Mouse (Mus musculus) T-helper 2 cell (primary cell): Measurements from ENCODE around the gene Numb.
"Not testable (repeated sequence)": the region's sequence is repeated elsewhere in the genome, so short reads cannot be mapped to it uniquely, and the experiment has no call there.

Experiments
- in situ Hi-C: fragments of 300-600 bp; cut with MboI, MseI; formaldehyde crosslinking; loops from one replicate; pipeline ENCODE4 v1.15.1; 2025; ENCODE audit warnings: high pct_unique_total_duplicates

Gene Numb

DNA sequence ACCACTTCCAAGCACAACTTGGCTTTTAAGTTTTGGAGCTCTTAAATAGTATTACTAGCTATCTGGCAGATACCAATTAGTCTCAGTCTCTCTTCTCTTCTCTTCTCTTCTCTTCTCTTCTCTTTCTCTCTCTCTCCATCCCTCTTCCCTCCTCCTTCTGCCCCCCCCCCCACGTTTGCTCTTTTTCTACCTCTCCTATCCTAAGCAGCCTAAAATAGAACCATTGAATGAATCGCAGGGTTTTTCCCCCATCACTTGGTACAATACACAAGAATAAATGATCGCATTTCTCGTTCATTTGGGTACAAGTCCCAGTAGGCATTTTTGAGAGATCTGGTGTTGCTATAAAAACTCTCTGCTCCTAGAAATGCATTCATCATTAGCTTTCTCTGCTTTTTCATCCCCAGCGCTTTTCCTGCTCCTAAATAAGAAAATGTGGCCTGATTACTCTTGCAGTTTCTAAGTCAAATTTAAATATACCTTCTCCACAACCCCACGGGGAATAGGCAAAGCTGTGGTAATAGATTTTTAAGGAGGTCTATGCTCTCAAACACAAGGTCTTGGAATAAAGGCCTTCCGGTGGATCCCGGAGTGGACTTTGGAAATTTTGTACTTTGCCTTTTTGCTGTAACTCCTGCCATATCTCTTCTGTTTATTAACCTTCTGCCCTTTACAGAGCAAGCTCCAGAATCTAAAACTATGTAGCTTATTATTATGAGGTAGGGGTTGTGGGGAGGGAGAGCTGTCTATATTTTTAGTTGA, 1.2 kb upstream of the Numb start:
- in situ Hi-C loops, result no loop called here

DNA sequence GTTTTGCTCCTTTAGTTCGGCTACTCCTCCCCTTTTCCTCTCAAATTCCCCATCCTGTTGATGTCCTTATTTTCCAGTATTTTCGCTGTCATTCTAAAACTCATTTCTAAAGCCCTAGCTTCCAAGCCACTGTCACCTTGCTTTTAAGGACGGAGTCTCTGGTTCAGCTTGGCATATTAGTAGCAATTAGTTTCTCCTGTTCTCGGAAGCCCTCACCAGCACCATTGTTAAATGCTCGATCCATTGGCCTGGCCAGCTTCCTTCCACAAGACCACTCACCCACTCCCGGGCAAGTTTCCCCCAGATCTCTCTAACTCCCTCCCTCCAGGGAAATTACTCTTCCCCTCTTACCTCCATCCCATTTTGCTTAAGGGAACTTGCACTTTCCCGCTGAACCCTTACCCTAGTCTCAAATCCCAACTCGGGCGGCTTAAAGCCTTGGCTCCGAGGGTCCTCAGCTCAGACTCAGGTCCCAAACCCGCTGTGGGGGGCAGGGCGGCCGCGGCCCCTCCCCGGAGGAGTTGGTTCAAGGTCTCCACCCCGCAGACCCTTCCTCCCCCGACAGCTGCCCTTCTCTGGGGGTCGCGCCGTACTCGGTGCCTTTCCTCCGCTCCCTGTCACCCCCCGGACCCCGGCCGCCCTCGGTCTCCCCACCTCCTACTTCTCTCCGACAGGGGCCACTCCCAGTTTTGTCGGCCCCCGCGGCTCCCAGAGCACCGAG, 853 bp downstream of the Numb start:
- in situ Hi-C loops, result no loop called here

- in situ Hi-C loops, result no loop called here
Measured at GRCm38 (mm10) chr12:83916884-83917283, 4.8 kb downstream of the Numb start.

DNA sequence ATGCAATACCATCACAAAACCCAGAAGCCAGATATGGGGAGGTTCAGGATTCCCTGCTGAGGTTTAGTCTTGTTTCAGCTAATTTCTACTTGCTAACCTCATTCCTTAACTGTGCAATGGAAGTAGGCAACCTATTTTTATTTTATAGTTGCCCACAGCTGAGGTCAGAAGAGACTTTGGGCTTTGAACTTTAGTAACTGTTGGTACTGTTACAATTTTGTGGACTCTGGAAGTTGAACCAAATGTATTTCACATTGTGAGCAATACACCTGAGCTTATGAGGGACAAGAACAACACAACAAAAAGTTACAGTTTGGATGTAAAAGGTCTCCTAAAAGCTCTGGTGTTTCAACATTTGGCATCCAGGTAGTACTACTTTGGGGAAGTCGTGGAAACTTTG, 6.9 kb downstream of the Numb start:
- in situ Hi-C loops, result no loop called here

- in situ Hi-C loops, result no loop called here
Measured at GRCm38 (mm10) chr12:83914202-83914740, 7.5 kb downstream of the Numb start.

GRCm38 (mm10) chr12:83910451-83910850, 11.3 kb downstream of the Numb start:
- in situ Hi-C loops, result no loop called here

DNA sequence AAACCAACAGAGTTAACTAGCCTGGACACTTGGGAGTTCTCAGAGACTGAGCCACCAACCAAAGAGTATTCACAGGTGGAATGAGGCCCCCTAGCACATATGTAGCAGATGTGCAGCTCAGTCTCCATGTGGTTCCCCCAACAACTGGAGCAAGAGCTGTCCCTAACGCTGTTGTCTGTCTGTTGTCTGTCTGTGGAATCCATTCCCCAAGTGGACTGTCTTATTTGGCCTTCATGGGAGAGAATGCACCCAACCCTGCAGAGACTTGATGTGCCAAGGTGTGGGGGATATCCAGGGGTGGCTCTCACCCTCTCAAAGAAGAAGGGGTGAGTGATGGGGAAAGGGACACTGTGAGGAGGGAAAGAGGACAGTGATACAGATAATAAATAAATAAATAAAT, 28.8 kb downstream of the Numb start:
- in situ Hi-C loops, result no loop called here

DNA sequence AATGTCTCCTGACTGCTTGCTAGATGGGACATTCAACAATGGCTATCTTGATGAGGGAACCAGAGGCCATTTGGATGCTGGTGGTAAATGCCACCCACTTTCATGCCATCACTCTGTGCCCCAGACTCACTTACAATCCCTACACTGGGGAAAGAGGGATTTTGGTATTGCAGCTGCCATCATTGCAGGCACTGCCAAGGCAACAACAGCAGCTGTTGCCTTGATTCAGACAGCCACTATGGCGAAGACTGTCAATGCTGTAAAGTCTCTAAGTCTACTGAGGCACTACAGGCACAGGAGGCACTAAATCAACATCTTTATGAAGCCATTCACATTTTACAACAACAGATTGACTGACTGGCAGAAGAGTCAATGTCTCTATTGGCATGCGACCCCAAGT, 30.5 kb downstream of the Numb start:
- in situ Hi-C loops, result no loop called here

- in situ Hi-C loops, result no loop called here
Measured at GRCm38 (mm10) chr12:83889128-83889527, 32.6 kb downstream of the Numb start.

DNA sequence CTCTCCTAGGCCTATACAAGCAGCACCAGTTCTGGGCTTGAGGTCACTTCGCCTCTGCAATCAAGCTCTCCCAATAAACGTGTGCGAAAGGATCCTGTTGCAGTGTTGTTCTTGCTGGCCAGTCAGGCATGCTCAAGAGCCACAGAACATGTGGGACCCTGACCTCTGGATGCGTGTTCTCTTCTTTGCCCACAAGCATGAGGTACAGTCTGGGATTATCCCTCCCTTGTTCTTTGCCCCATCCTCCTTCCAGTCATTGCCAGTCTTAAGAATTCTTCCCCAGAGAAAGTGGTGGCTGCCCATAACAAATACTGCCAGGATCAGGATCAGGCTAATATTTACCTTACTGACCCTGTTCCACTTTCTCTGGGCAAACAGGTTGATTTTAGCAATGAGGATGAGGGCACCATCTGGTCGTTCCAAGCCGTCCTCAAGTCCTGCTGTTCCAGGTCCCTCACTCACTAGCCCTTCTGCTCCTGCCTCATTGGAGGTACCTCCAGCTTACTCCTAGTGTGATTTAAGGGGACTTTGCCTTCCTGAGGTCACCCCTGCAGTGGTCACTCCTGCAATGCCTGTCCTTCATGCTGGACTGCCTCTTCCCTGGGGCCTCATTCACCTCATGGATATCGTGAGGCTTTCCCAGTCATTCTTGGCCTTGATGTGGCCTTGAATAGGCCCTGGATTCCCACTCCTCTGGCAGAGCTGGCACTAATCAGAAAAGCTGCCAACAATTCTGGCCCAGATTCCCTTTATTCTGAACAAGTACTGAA, 36.0 kb downstream of the Numb start:
- in situ Hi-C loops, result no loop called here

DNA sequence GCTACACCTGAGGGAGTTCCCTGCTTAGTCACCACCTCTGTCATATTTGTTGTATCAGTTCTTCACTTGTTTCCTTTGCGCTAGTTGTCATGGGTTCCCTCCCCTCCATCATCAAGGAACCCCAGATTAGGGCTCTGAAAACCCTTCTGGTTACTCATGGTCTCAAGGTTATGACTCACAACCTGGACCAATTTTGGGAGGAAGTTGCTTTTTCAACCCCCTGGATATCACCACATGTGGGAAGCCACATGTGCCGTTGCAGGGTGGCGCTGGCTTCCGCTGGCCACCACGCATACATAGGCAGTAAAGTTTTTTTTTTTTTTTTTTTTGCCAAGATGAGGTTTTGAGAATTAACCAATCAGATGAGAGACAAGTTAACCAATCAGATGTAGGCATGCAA, 36.7 kb downstream of the Numb start:
- in situ Hi-C loops, result not testable (repeated sequence)

- in situ Hi-C loops, result no loop called here
Measured at GRCm38 (mm10) chr12:83882503-83882902, 39.2 kb downstream of the Numb start.

DNA sequence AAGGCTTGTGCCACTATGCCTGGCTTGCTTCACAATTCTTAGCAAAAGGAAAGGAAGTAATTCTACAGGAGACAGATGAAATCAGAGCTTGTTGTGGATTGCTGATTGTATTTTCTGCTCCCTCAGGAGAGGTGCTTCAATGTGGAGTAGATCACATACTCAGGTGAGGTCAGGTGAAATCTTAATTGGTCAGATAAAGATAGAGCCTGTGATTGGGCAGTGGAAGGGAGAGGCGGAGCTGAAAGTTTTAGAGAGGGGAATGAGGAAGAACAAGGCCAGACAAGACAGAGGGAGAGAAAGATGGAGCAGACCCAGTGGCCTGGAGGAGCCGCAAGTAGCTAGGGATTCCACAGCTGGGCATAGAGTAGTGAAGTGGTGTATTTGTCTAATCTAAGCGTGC, 39.6 kb downstream of the Numb start:
- in situ Hi-C loops, result no loop called here

GRCm38 (mm10) chr12:83880913-83881312, 40.8 kb downstream of the Numb start:
- in situ Hi-C loops, result no loop called here

GRCm38 (mm10) chr12:83875097-83875496, 46.6 kb downstream of the Numb start:
- in situ Hi-C loops, result no loop called here

GRCm38 (mm10) chr12:83874597-83874996, 47.1 kb downstream of the Numb start:
- in situ Hi-C loops, result no loop called here

- in situ Hi-C loops, result no loop called here
Measured at GRCm38 (mm10) chr12:83864501-83864900, 57.2 kb downstream of the Numb start.

- in situ Hi-C loops, result no loop called here
Measured at GRCm38 (mm10) chr12:83861880-83862279, 59.9 kb downstream of the Numb start.

GRCm38 (mm10) chr12:83860688-83861087, 61.0 kb downstream of the Numb start:
- in situ Hi-C loops, result no loop called here

DNA sequence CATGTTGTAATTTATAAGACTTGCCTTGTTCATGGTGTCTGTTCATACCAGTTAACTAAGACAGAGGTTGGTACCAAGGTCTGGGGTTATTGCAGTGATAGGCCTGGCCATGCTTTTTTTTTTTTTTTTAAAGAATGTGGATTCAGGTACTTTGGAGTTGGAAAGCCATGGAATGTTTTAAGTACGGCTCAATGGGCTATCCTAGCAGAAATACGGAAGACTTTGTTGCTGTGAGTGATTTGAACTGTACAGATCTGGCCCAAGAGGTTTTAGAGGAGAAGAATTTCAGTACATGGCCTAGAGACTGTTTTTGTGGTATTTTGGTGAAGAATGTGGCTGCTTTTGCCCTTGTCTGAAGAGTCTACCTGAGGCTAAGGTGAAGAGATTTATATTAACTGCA, 63.7 kb downstream of the Numb start:
- in situ Hi-C loops, result no loop called here

- in situ Hi-C loops, result no loop called here
Measured at GRCm38 (mm10) chr12:83855211-83855610, 66.5 kb downstream of the Numb start.

- in situ Hi-C loops, result no loop called here
Measured at GRCm38 (mm10) chr12:83854281-83854680, 67.5 kb downstream of the Numb start.
